Mouse (Mus musculus) embryonic fibroblast, embryonic 13.5 days (primary cell): Measurements from ENCODE around the gene Upp2.

Experiments used
- CTCF ChIP-seq: IDR thresholded peaks from 2 replicates; pipeline ENCODE4 v1.5.1; 2011; ENCODE audit warnings: mild to moderate bottlenecking, control low read depth, low read length, moderate library complexity, borderline replicate concordance; ENCODE audit not compliant: insufficient read depth
- POLR2A ChIP-seq: IDR thresholded peaks from 2 replicates; pipeline ENCODE4 v1.6.1; 2011; ENCODE audit warnings: low read depth, mild to moderate bottlenecking, control low read depth, low read length, moderate library complexity

- TF ChIP-seq POLR2A (no peak), CTCF (no peak)
Observed at GRCm38 (mm10) chr2:58707676-58708075, 140.6 kb downstream of the Upp2 start.
